Mouse (Mus musculus): ENCODE results near the gene Ubn1. TPM values are rescaled to one million over a fixed set of nuclear protein-coding genes. Genes with fewer than 3 reads are reported as not detected.

Gene Ubn1
- polyA plus RNA-seq (2014; fragmentation: Nextera tagmentation; extraction: Ambion mirVana) = 21.0 and 21.5 TPM in 2 replicates

GRCm38 (mm10) chr16:5049774-5050234 is at the start of gene Ubn1, which contains the start of gene Glyr1:
Ubn1 (plus strand) TSS chr16:5050057.
Glyr1 (minus strand) TSS chr16:5049863.
- Histone ChIP-seq H3K27me3 (ENCODE audit: control insufficient read depth, insufficient read depth, low read length) (no peaks in the 10 kb centered on the region), H3K27ac (replicated peaks; ENCODE audit: low read depth, low read length) (peak within 1 kb of the TSS; percentile 94), H3K9me3 (replicated peaks; ENCODE audit: control insufficient read depth, low read length) (no peaks in the 10 kb centered on the region), H3K9ac (replicated peaks; ENCODE audit: low read length) (peak within 1 kb of the TSS; percentile 86), H3K4me2 (ENCODE audit: low read depth, low read length) (peak within 1 kb of the TSS; percentile 85), H3K4me3 (ENCODE audit: low read depth, low read length) (peak within 1 kb of the TSS; percentile 81), H3K36me3 (replicated peaks; ENCODE audit: control insufficient read depth, insufficient read depth, low read depth, low read length) (peaks cover 6% of the 10 kb centered on the region), H3K4me1 (ENCODE audit: control insufficient read depth, insufficient read depth, low read length) (no peaks in the 10 kb centered on the region)
- WGBS = under 1% methylated on average over 55 of the region's 56 CpGs
- peak; percentile 99 for ATAC-seq (replicated peaks; ENCODE audit: insufficient number of reproducible peaks, low FRiP score, low TSS enrichment, low read depth)
- DNase-seq (ENCODE audit: low spot score) = peak; percentile 99

DNA sequence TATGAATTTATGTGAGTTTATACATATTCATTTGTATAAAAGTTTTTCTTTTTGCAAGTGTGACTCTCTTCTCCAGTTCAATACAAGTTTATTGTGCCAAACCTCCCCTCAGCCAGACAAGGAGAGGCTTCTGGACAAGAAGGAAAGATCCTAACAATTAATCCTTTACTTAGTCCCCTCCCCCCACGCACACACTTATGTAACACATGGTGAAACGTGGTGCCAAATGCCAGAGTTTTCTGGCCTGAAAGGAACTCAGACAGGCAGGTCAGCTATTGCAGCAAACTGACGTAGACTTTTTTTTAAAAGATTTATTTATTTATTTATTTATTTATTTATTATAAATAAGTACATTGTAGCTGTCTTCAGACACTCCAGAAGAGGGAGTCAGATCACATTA is 49.2 kb upstream of the Ubn1 start:
- Histone ChIP-seq H3K4me2 (ENCODE audit: low read depth, low read length) (no peak overlapping the region), H3K9me3 (replicated peaks; ENCODE audit: control insufficient read depth, low read length) (no peaks in the 10 kb centered on the region), H3K27ac (replicated peaks; ENCODE audit: low read depth, low read length) (no peak overlapping the region), H3K4me3 (ENCODE audit: low read depth, low read length) (no peak overlapping the region), H3K4me1 (ENCODE audit: control insufficient read depth, insufficient read depth, low read length) (no peaks in the 10 kb centered on the region), H3K9ac (replicated peaks; ENCODE audit: low read length) (no peak overlapping the region), H3K36me3 (replicated peaks; ENCODE audit: control insufficient read depth, insufficient read depth, low read depth, low read length) (no peaks in the 10 kb centered on the region), H3K27me3 (ENCODE audit: control insufficient read depth, insufficient read depth, low read length) (no peaks in the 10 kb centered on the region)
- ATAC-seq (replicated peaks; ENCODE audit: insufficient number of reproducible peaks, low FRiP score, low TSS enrichment, low read depth) = no peak
- 69% methylated on average over 3 of the region's 3 CpGs for WGBS
- DNase-seq (ENCODE audit: low spot score) = no peak

DNA sequence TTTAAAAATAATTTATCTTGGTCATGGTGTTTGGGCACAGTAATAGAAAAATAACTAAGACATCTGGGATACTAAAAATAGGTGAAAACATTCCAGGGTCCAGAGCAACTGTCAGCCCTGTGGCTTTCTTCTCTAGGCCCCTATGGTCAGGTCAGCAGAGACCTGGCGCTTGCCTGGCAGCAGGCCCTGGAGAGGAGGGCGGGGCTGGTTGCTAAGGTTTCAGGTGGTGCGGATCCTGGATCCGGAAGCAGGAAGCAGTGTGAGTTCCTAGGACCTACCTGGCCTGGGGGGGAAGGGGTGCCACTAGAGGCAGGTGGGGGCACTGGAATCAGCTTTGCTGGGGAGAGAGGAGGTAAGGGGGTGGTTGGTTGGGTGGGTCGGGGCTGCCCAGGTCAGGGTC is 42.8 kb upstream of the Ubn1 start, which contains the start of gene Smim22:
Gene Smim22 (plus strand): TSS at position 222 of the 400 bp plus-strand sequence.
- Histone ChIP-seq H3K9ac (replicated peaks; ENCODE audit: low read length) (no peak within 1 kb of the TSS), H3K27me3 (ENCODE audit: control insufficient read depth, insufficient read depth, low read length) (no peaks in the 10 kb centered on the region), H3K4me3 (ENCODE audit: low read depth, low read length) (no peak within 1 kb of the TSS), H3K4me1 (ENCODE audit: control insufficient read depth, insufficient read depth, low read length) (no peaks in the 10 kb centered on the region), H3K36me3 (replicated peaks; ENCODE audit: control insufficient read depth, insufficient read depth, low read depth, low read length) (no peaks in the 10 kb centered on the region), H3K9me3 (replicated peaks; ENCODE audit: control insufficient read depth, low read length) (no peaks in the 10 kb centered on the region), H3K4me2 (ENCODE audit: low read depth, low read length) (no peak within 1 kb of the TSS), H3K27ac (replicated peaks; ENCODE audit: low read depth, low read length) (no peak within 1 kb of the TSS)
- DNase-seq (ENCODE audit: low spot score) = peak; percentile 8
- WGBS = 46% methylated on average over 5 of the region's 5 CpGs
- ATAC-seq (replicated peaks; ENCODE audit: insufficient number of reproducible peaks, low FRiP score, low TSS enrichment, low read depth) = no peak

GRCm38 (mm10) chr16:5007492-5007891 is 42.4 kb upstream of the Ubn1 start:
- H3K27ac ChIP-seq (replicated peaks; ENCODE audit: low read depth, low read length) = no peak overlapping the region
- ATAC-seq (replicated peaks; ENCODE audit: insufficient number of reproducible peaks, low FRiP score, low TSS enrichment, low read depth) (no peak), DNase-seq (ENCODE audit: low spot score) (no peak)
- H3K9me3 ChIP-seq (replicated peaks; ENCODE audit: control insufficient read depth, low read length) = no peaks in the 10 kb centered on the region
- no peaks in the 10 kb centered on the region for H3K27me3 ChIP-seq (ENCODE audit: control insufficient read depth, insufficient read depth, low read length)
- 45% methylated on average over 6 of the region's 6 CpGs for WGBS
- no peak overlapping the region for H3K9ac ChIP-seq (replicated peaks; ENCODE audit: low read length)
- no peak overlapping the region for H3K4me3 ChIP-seq (ENCODE audit: low read depth, low read length)
- no peaks in the 10 kb centered on the region for H3K36me3 ChIP-seq (replicated peaks; ENCODE audit: control insufficient read depth, insufficient read depth, low read depth, low read length)
- no peaks in the 10 kb centered on the region for H3K4me1 ChIP-seq (ENCODE audit: control insufficient read depth, insufficient read depth, low read length)
- no peak overlapping the region for H3K4me2 ChIP-seq (ENCODE audit: low read depth, low read length)

DNA sequence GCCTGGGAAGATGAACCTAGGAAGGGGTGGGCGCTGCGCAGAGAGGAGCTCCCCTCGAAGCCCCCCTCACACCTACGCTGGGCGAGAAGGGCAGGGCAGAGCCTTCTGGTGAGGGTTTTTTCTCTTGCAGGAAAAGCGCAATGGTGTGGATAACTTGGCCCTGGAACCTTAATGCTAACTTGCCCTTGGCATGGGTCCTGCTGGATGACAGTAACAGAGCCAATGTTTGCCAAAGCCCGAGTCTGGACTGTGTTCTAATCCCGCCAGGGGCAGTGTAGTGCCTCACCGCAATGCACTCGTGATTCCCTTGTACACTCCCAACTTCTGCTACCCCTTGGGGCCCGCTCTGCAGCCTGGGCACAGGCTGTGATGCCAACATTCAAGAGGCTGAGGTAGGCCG is 41.8 kb upstream of the Ubn1 start:
- Histone ChIP-seq H3K27me3 (ENCODE audit: control insufficient read depth, insufficient read depth, low read length) (no peaks in the 10 kb centered on the region), H3K4me3 (ENCODE audit: low read depth, low read length) (no peak overlapping the region), H3K36me3 (replicated peaks; ENCODE audit: control insufficient read depth, insufficient read depth, low read depth, low read length) (no peaks in the 10 kb centered on the region), H3K4me1 (ENCODE audit: control insufficient read depth, insufficient read depth, low read length) (no peaks in the 10 kb centered on the region), H3K9ac (replicated peaks; ENCODE audit: low read length) (no peak overlapping the region), H3K27ac (replicated peaks; ENCODE audit: low read depth, low read length) (no peak overlapping the region), H3K9me3 (replicated peaks; ENCODE audit: control insufficient read depth, low read length) (no peaks in the 10 kb centered on the region), H3K4me2 (ENCODE audit: low read depth, low read length) (no peak overlapping the region)
- ATAC-seq (replicated peaks; ENCODE audit: insufficient number of reproducible peaks, low FRiP score, low TSS enrichment, low read depth) (no peak), DNase-seq (ENCODE audit: low spot score) (no peak)
- 85% methylated on average over 12 of the region's 12 CpGs for WGBS

GRCm38 (mm10) chr16:5010371-5010935 is 39.4 kb upstream of the Ubn1 start:
- DNase-seq (ENCODE audit: low spot score) = no peak
- 91% methylated on average over 10 of the region's 10 CpGs for WGBS
- H3K9ac ChIP-seq (replicated peaks; ENCODE audit: low read length) = no peak overlapping the region
- H3K4me1 ChIP-seq (ENCODE audit: control insufficient read depth, insufficient read depth, low read length) = no peaks in the 10 kb centered on the region
- no peak overlapping the region for H3K4me3 ChIP-seq (ENCODE audit: low read depth, low read length)
- H3K27me3 ChIP-seq (ENCODE audit: control insufficient read depth, insufficient read depth, low read length) = no peaks in the 10 kb centered on the region
- H3K9me3 ChIP-seq (replicated peaks; ENCODE audit: control insufficient read depth, low read length) = no peaks in the 10 kb centered on the region
- H3K27ac ChIP-seq (replicated peaks; ENCODE audit: low read depth, low read length) = no peak overlapping the region
- ATAC-seq (replicated peaks; ENCODE audit: insufficient number of reproducible peaks, low FRiP score, low TSS enrichment, low read depth) = no peak
- no peaks in the 10 kb centered on the region; the same call in 1 of the 2 replicates for H3K36me3 ChIP-seq (replicated peaks; ENCODE audit: control insufficient read depth, insufficient read depth, low read depth, low read length)
- H3K4me2 ChIP-seq (ENCODE audit: low read depth, low read length) = no peak overlapping the region

DNA sequence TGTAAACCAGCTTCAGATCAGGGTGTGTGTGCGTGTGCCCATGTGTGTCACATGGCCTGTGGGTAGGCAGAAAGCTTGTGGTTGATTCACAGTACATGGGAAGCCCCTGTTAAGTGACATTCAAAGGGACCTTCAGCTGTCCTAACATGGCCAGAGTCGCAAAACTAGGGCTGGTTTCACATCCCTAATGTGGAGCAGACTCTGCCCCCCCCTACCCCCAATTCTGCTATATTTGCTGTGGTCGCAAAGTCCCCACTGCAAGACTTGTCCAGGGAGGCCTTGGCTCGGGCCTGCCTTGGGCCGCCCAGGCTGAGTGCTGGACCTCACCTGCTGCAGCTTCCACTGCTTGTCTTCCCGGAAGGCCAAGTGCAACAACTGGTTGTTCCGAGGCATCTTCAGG is 38.6 kb upstream of the Ubn1 start:
- ATAC-seq (replicated peaks; ENCODE audit: insufficient number of reproducible peaks, low FRiP score, low TSS enrichment, low read depth) (no peak), DNase-seq (ENCODE audit: low spot score) (no peak)
- Histone ChIP-seq H3K4me2 (ENCODE audit: low read depth, low read length) (no peak overlapping the region), H3K4me1 (ENCODE audit: control insufficient read depth, insufficient read depth, low read length) (no peaks in the 10 kb centered on the region), H3K27me3 (ENCODE audit: control insufficient read depth, insufficient read depth, low read length) (no peaks in the 10 kb centered on the region), H3K36me3 (replicated peaks; ENCODE audit: control insufficient read depth, insufficient read depth, low read depth, low read length) (no peaks in the 10 kb centered on the region; the same call in 1 of the 2 replicates), H3K4me3 (ENCODE audit: low read depth, low read length) (no peak overlapping the region), H3K9me3 (replicated peaks; ENCODE audit: control insufficient read depth, low read length) (no peaks in the 10 kb centered on the region), H3K9ac (replicated peaks; ENCODE audit: low read length) (no peak overlapping the region), H3K27ac (replicated peaks; ENCODE audit: low read depth, low read length) (no peak overlapping the region)
- 83% methylated on average over 7 of the region's 7 CpGs for WGBS

DNA sequence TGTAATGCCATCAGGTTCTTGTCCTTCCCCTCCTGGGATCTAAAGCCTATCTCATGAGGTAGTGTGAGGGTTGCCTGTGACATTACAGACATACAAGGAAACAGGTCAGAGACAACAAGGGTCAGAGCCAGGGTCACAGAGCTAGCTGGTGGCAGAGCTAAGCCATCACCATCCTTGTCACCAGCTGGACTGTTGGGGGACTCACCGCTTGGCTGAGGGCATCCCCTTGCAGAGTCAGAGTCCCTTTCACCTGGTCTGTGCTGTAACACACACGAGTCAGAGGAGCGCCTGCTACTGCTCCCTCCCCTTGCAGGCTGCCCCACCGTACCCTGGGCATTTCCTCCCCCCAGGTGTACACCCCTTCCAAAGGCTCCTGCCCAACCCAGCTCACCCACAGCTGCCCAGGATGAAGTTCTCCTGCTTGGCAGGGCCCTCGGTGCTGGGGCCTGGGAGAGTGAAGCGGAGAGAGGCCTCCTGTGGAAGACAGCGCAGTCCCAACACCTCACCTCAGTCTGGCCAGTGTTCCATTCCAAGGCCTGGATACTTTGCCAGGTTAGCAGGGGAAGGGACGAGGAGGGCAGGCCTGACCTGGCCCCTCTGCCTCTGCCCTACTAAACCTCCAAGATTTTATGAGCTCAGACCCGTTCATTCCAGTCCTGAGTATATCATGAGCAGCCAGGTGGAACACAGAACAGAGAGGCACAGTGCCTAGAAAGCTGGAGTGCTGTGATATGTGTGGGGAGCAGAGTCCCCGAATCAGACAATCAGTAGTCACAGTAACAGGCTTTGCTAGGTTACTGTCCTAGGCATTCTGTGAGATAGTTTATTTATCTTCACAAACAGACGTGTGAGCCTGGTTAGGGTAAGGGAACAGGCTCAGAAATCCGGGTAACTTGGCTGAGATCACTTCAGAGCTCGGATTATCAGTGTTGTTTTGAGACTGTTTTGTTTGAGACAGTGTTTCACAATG is 37.5 kb upstream of the Ubn1 start:
- Histone ChIP-seq H3K27ac (replicated peaks; ENCODE audit: low read depth, low read length) (no peak overlapping the region), H3K4me3 (ENCODE audit: low read depth, low read length) (peak overlapping the region; percentile 58), H3K27me3 (ENCODE audit: control insufficient read depth, insufficient read depth, low read length) (no peaks in the 10 kb centered on the region), H3K9ac (replicated peaks; ENCODE audit: low read length) (peak overlapping the region; percentile 61), H3K36me3 (replicated peaks; ENCODE audit: control insufficient read depth, insufficient read depth, low read depth, low read length) (no peaks in the 10 kb centered on the region; the same call in 1 of the 2 replicates), H3K9me3 (replicated peaks; ENCODE audit: control insufficient read depth, low read length) (no peaks in the 10 kb centered on the region), H3K4me2 (ENCODE audit: low read depth, low read length) (peak overlapping the region; percentile 79), H3K4me1 (ENCODE audit: control insufficient read depth, insufficient read depth, low read length) (no peaks in the 10 kb centered on the region)
- no peak for ATAC-seq (replicated peaks; ENCODE audit: insufficient number of reproducible peaks, low FRiP score, low TSS enrichment, low read depth)
- DNase-seq (ENCODE audit: low spot score) = no peak
- WGBS = 53% methylated on average over 13 of the region's 13 CpGs
